Mouse (Mus musculus) embryonic facial prominence, embryonic 12.5 days (tissue): ENCODE data around the gene Elovl6. TPM values are rescaled to one million over a fixed set of nuclear protein-coding genes. Genes with fewer than 3 reads are reported as not detected.

Experiments
- ATAC-seq: fragments of 200-750 bp; cut with Nextera tagmentation; 2 replicates; pipeline ENCODE4 v1.8.0; 2017; ENCODE audit not compliant: insufficient number of reproducible peaks, insufficient read depth, low FRiP score, low TSS enrichment
- H3K27ac ChIP-seq: fragments of 300-500 bp; sonication (generic); 2 replicates; pipeline ENCODE4 v1.5.1; 2016; ENCODE audit warnings: mild to moderate bottlenecking
- H3K27me3 ChIP-seq: fragments of 300-500 bp; sonication (generic); 2 replicates; pipeline ENCODE4 v1.6.1; 2016; ENCODE audit warnings: mild to moderate bottlenecking, moderate library complexity
- H3K36me3 ChIP-seq: fragments of 300-500 bp; sonication (generic); 2 replicates; pipeline ENCODE4 v1.6.1; 2016; ENCODE audit warnings: mild to moderate bottlenecking
- H3K4me1 ChIP-seq: fragments of 300-500 bp; sonication (generic); 2 replicates; pipeline ENCODE4 v1.6.1; 2016
- H3K4me2 ChIP-seq: fragments of 300-500 bp; sonication (generic); replicated peaks from 2 replicates; pipeline ENCODE4 v1.6.1; 2016; ENCODE audit warnings: mild to moderate bottlenecking, moderate library complexity
- H3K4me3 ChIP-seq: fragments of 300-500 bp; sonication (generic); 2 replicates; pipeline ENCODE4 v1.5.1; 2016; ENCODE audit warnings: mild to moderate bottlenecking
- H3K9ac ChIP-seq: fragments of 300-500 bp; sonication (generic); 2 replicates; pipeline ENCODE4 v1.6.1; 2016; ENCODE audit warnings: mild to moderate bottlenecking, moderate library complexity
- H3K9me3 ChIP-seq: fragments of 300-500 bp; sonication (generic); 2 replicates; pipeline ENCODE4 v1.6.1; 2016; ENCODE audit warnings: mild to moderate bottlenecking, moderate library complexity
- WGBS: fragments of 180-500 bp; shearing (Covaris S2); methylation state at CpG from one replicate; pipeline ENCODE4 v1.1.7; 2016; 5-methylcytosine and 5-hydroxymethylcytosine counted together
- polyA plus RNA-seq: library from polyadenylated mRNA; unstranded; fragments of >200 nt; fragmentation: Nextera tagmentation; extraction: Ambion mirVana; gene quantifications from 2 replicates; pipeline ENCODE4 v1.2.1, GENCODE M21; 2016

The Elovl6 gene
- polyA plus RNA-seq, 1 experiment from 2014 or later: 36.4 TPM

DNA sequence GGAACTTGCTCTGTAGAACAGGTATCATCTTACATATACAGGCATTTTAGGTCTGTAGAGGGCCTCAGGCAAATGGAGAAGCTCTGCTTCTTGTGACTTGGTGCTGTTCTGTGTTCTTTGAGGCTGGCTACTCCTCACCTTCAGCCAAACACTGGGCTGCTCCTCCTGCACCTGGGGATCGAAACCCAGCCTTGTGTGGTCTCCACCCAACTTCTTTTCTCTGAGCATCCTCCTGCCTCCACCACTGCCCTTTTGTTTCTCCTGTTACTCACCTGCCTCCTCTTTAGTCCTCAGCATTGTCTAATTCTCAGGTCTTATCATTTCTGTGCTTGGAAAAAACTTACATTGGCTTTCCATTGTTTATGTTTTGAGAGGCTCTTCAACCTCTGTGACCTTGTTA is 12.1 kb downstream of the Elovl6 start:
- H3K4me1 ChIP-seq: peaks cover 8% of the 10 kb centered on the region
- peaks cover 4% of the 10 kb centered on the region; the same call in 1 of the 2 replicates for H3K9me3 ChIP-seq
- no peak overlapping the region for H3K27ac ChIP-seq
- no peak for ATAC-seq
- H3K4me3 ChIP-seq: no peak overlapping the region
- WGBS: 92% methylated on average over 1 of the region's 1 CpGs
- no peaks in the 10 kb centered on the region for H3K27me3 ChIP-seq
- H3K4me2 ChIP-seq: no peak overlapping the region
- H3K9ac ChIP-seq: no peak overlapping the region
- H3K36me3 ChIP-seq: peaks cover 21% of the 10 kb centered on the region

DNA sequence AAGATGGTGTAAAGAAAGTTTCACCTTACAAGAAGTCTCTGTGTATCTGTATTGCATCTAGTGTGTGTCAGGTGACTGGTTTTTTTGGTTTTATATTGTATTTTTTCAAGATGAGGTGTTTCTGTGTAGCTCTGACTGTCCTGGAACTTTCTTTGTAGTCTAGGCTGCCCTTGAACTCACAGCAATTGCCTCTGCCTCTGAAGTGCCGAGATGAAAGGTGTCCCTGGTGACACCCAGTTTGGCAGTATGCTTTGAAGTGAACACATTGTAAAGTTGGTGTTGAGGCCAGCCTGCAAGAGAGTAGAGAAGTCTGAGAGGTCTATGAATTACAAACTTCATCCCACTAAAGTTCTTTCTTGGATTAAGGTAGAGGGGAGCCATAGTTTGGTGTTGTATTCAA is 13.1 kb downstream of the Elovl6 start:
- no peak overlapping the region for H3K4me2 ChIP-seq

DNA sequence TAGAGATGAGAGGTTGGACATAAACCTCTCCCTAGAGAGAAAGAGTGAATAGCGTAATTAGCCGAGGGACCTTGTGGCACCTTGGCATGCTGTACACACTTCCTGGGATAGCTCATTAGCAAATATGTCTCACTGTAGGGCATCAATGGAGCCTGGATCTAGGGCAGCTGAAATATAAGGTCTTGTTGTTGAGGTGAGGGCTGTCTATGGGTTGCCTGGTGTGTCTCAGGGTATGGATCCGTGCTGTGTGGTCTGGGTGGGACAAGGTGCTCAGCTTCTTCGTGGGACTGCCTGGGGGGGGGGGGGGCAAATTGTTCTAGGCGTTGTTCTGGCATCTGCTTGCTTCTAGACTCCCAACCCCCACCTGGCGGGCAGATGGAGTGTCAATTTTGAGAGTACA is 13.6 kb downstream of the Elovl6 start:
- Histone ChIP-seq H3K36me3 (peaks cover 21% of the 10 kb centered on the region), H3K4me3 (no peak overlapping the region), H3K27me3 (no peaks in the 10 kb centered on the region), H3K9ac (no peak overlapping the region), H3K4me2 (no peak overlapping the region), H3K9me3 (peaks cover 4% of the 10 kb centered on the region; the same call in 1 of the 2 replicates), H3K4me1 (peaks cover 8% of the 10 kb centered on the region), H3K27ac (no peak overlapping the region)
- 65% methylated on average over 6 of the region's 6 CpGs for WGBS
- ATAC-seq: no peak

More for the DNA sequence above, 13.1 kb downstream of the Elovl6 start:
- Histone ChIP-seq H3K36me3 (peaks cover 21% of the 10 kb centered on the region), H3K4me1 (peaks cover 8% of the 10 kb centered on the region), H3K4me3 (no peak overlapping the region), H3K9me3 (peaks cover 4% of the 10 kb centered on the region; the same call in 1 of the 2 replicates), H3K9ac (no peak overlapping the region), H3K27me3 (no peaks in the 10 kb centered on the region), H3K27ac (no peak overlapping the region)
- WGBS: 71% methylated on average over 1 of the region's 1 CpGs
- no peak for ATAC-seq

DNA sequence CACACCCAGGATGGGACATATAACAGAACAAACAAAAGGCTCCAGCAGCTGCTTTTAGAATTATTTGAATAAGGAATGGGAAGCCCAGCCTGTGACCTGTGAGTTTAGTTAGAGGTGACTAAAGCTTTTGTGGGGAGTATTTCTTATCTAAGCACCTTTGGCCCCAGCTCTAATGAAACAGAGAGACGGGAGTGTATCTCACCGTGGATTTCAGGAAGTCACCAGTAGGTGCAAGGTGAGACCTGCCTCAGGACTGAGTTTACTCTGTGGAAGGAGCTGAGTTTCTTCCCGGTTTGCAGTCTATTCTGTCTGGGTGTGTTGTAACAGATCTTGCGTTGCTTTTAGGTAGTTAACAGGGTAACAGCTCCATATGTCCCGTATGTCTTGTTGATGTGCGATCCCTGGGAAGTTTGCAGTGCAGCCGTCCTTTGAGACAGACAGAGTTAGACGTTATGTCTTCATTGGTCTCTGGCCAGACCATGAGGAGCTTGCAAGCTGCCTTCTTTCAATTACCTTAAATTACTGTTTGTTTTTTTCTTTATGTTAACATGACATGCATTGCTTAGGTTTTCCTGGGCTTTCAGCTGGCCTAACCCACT is 15.8 kb downstream of the Elovl6 start:
- H3K4me1 ChIP-seq: peaks cover 17% of the 10 kb centered on the region
- peaks cover 4% of the 10 kb centered on the region; the same call in 1 of the 2 replicates for H3K9me3 ChIP-seq
- no peak for ATAC-seq
- no peak overlapping the region for H3K4me3 ChIP-seq
- WGBS: 34% methylated on average over 8 of the region's 8 CpGs
- peaks cover 7% of the 10 kb centered on the region; the same call in 1 of the 2 replicates for H3K36me3 ChIP-seq
- H3K27ac ChIP-seq: no peak overlapping the region
- H3K4me2 ChIP-seq: no peak overlapping the region
- H3K9ac ChIP-seq: no peak overlapping the region
- H3K27me3 ChIP-seq: no peaks in the 10 kb centered on the region

DNA sequence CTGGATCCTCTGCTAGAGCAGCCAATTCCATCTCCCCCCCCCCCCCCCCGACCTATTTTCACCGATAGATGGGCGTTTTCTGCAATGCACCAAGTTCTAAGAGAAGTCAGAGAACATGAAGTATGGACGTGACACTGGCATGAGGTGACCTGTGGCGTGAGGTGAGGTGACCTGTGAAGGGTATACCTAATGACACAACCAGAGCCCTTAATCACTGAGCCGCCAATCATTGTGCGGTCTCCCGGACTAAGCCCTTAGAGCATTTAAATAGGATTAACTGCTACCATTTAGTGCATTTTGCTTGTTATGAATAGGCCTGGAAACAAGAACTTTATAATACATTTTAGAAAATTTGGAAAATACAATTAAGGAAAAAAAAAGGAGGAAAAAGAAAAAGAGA is 16.6 kb downstream of the Elovl6 start:
- H3K9me3 ChIP-seq: no peaks in the 10 kb centered on the region
- H3K36me3 ChIP-seq: no peaks in the 10 kb centered on the region; the same call in 1 of the 2 replicates
- no peak overlapping the region for H3K9ac ChIP-seq
- no peaks in the 10 kb centered on the region for H3K27me3 ChIP-seq
- 52% methylated on average over 8 of the region's 8 CpGs for WGBS
- ATAC-seq: no peak
- H3K27ac ChIP-seq: no peak overlapping the region
- peaks cover 17% of the 10 kb centered on the region for H3K4me1 ChIP-seq
- H3K4me3 ChIP-seq: no peak overlapping the region
- no peak overlapping the region for H3K4me2 ChIP-seq

DNA sequence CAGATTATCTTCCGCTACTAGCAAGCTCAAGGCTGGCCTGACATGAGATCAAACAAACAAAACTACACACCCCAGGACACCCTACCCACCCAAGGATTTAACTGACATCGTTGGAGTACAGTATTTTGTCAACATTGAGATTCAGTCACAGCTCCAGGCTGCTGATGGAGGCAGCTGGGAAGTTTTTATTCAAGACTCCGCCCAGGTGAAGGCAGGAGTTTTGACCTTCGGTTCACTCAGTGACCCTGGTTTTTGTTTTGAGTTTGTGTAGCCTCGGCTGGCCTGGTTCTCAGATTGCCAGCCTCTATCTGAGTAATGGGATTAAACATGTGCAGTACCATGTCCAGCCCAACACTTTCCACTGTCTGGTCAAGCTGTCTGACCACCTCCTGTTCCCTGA is 17.4 kb downstream of the Elovl6 start:
- H3K27me3 ChIP-seq: no peaks in the 10 kb centered on the region
- H3K27ac ChIP-seq: no peak overlapping the region
- no peak overlapping the region for H3K4me3 ChIP-seq
- peaks cover 21% of the 10 kb centered on the region for H3K4me1 ChIP-seq
- H3K9me3 ChIP-seq: no peaks in the 10 kb centered on the region
- H3K36me3 ChIP-seq: no peaks in the 10 kb centered on the region
- WGBS: 28% methylated on average over 5 of the region's 5 CpGs
- no peak for ATAC-seq
- H3K9ac ChIP-seq: no peak overlapping the region
- H3K4me2 ChIP-seq: no peak overlapping the region

DNA sequence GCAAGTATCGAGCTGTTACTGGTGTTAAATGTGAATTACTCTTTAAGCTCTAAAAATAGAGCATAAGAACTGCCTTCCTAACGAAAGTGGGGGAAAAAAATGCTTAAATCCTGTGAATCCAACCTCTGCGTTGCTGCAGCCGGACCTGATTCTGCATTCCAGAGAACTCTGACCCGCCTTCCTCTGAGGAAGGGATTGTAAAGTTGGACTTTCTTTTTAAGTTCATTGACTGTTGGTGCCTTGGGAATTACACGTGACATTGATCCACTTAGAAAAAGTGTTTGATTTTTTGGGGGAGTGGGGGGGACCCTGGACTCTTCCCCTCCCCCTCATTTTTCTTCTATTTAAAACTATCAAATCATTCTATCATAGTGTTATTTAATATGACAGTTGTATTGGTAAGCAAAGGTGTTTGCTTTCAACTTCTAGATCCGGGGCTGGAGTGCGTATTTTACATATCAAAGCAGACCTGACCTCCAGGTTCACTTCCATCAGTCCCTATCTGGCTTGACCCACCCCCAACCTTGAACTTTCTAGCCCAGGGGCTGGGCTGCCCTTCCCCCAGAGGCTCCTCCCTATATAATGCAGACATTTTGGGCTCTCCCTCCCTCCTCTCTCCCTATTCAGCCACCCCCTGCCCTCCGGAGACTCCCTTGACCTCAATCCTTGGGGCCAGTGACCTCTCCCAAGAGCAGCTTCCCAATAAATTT is 19.6 kb downstream of the Elovl6 start:
- Histone ChIP-seq H3K4me1 (peaks cover 13% of the 10 kb centered on the region), H3K9me3 (no peaks in the 10 kb centered on the region), H3K27me3 (no peaks in the 10 kb centered on the region), H3K9ac (no peak overlapping the region), H3K27ac (no peak overlapping the region), H3K36me3 (no peaks in the 10 kb centered on the region), H3K4me2 (no peak overlapping the region), H3K4me3 (no peak overlapping the region)
- WGBS: 37% methylated on average over 9 of the region's 9 CpGs
- ATAC-seq: no peak

DNA sequence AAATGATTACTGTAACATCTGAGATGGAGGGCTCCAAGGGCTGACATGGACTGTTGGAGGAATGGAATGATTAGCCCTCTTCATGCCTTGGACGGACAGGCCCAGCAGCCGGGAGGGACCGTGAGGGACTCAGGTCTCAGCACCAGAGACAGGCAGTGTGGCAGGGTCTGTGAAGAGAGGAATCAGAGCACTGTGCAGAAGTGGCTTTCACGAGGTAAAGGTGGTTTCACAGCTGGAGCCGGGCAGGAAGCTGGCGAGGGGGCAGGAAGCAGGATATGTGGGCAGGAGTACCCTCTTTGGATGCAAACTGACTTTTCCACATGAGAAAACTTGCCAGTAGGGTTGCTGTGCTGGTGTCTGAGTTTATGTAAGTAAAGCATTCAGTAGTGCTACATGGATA is 20.2 kb downstream of the Elovl6 start:
- Histone ChIP-seq H3K4me1 (peaks cover 13% of the 10 kb centered on the region), H3K27me3 (no peaks in the 10 kb centered on the region), H3K9me3 (no peaks in the 10 kb centered on the region), H3K4me3 (no peak overlapping the region), H3K4me2 (no peak overlapping the region), H3K27ac (no peak overlapping the region), H3K9ac (no peak overlapping the region), H3K36me3 (no peaks in the 10 kb centered on the region)
- no peak for ATAC-seq
- WGBS: 64% methylated on average over 6 of the region's 6 CpGs

DNA sequence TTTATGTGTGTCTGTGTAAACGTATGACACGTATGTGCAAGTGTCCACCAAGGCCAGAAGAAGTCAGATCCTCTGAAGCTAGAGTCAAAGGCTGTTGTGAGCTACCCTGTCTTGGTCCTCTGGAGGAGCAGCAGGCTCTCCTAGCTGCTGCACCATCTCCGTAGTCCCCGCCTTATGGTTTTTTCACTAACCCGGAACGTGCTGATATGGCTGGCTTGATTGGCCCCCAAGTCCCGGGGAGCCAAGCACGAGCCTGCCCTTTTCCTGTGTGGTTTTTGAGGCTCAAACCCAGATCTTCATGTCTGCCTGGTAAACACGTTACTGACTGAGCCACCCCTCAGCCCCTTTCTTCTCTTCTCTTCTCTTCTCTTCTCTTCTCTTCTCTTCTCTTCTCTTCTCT is 21.0 kb downstream of the Elovl6 start:
- Histone ChIP-seq H3K9me3 (no peaks in the 10 kb centered on the region), H3K9ac (no peak overlapping the region), H3K27me3 (no peaks in the 10 kb centered on the region), H3K4me3 (no peak overlapping the region), H3K36me3 (no peaks in the 10 kb centered on the region), H3K4me1 (peaks cover 13% of the 10 kb centered on the region), H3K27ac (no peak overlapping the region), H3K4me2 (no peak overlapping the region)
- 82% methylated on average over 9 of the region's 9 CpGs for WGBS
- no peak for ATAC-seq

DNA sequence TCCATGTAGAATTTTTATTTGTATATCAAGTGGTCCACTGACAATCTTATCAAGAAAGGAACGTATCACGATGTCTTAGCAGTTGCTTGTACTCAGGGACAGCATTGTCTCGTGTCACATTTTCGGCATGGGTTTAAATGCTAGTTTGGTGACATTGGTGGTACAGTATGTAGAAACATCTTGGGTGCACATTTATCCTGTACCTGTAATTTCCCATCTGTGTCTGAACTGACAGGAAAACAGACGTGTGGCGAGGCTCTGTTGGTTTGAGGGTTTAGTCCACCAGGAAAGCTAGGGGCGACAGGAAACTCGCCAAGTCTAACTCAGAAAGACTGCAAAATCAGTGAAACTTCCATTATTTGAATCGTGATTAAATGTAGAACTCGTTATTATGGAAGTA is 21.5 kb downstream of the Elovl6 start:
- H3K27me3 ChIP-seq: no peaks in the 10 kb centered on the region
- H3K9me3 ChIP-seq: no peaks in the 10 kb centered on the region
- H3K4me1 ChIP-seq: peaks cover 13% of the 10 kb centered on the region
- H3K27ac ChIP-seq: no peak overlapping the region
- H3K9ac ChIP-seq: no peak overlapping the region
- H3K4me2 ChIP-seq: no peak overlapping the region
- H3K4me3 ChIP-seq: no peak overlapping the region
- no peak for ATAC-seq
- no peaks in the 10 kb centered on the region for H3K36me3 ChIP-seq
- WGBS: 91% methylated on average over 10 of the region's 10 CpGs

DNA sequence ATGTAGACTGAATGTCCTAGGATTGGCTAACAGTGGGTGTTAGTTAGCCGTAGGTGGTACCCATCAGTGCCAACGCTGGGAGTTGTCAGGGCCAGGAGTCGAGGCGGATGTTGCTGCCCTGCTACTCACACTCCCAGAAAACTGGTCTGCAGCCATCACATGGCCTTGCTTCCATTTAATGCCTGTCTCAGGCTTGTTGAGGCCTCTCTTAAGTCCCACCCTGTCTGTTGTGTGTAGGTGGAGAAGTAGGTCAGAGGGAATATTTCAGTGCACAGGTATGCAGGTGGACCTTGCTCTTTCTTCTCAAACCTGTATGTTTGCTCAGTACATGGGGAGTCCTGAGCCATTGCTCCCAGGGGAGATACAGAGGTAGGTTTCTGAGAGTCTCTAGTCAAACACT is 22.3 kb downstream of the Elovl6 start:
- no peak for ATAC-seq
- 80% methylated on average over 4 of the region's 4 CpGs for WGBS

DNA sequence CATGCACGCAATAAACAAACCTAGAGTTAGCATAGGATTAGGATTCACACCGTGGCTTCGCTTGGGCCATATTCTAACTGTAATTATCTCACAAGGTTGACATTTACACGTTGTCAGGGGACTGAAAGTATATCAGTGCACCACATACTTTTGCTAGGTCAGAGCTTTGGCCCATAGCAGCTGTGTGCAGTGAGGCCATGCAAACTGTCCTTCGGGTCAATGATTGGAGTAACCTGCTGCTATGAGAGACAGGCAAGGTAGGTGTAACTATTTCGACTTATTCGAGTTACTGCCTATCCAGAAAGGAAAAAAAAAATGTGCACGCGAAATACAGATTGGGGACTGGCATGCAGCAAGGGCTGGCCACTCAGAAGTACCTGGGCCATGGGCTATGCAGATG is 24.9 kb downstream of the Elovl6 start:
- H3K4me2 ChIP-seq: no peak overlapping the region
- H3K9me3 ChIP-seq: no peaks in the 10 kb centered on the region
- H3K27me3 ChIP-seq: no peaks in the 10 kb centered on the region
- 88% methylated on average over 9 of the region's 9 CpGs for WGBS
- no peak for ATAC-seq
- 0 out of 2 replicates have a peak, but pooled peaks cover 4% of the 10 kb centered on the region for H3K36me3 ChIP-seq
- no peak overlapping the region for H3K4me3 ChIP-seq
- peaks cover 7% of the 10 kb centered on the region for H3K4me1 ChIP-seq
- H3K27ac ChIP-seq: no peak overlapping the region
- no peak overlapping the region for H3K9ac ChIP-seq

More for the DNA sequence above, 22.3 kb downstream of the Elovl6 start:
- Histone ChIP-seq H3K4me1 (peaks cover 13% of the 10 kb centered on the region), H3K27ac (no peak overlapping the region), H3K4me2 (no peak overlapping the region), H3K36me3 (no peaks in the 10 kb centered on the region), H3K9me3 (no peaks in the 10 kb centered on the region), H3K9ac (no peak overlapping the region), H3K27me3 (no peaks in the 10 kb centered on the region), H3K4me3 (no peak overlapping the region)
